Mouse (Mus musculus) frontal cortex, postnatal 25 days (tissue): ENCODE measurements around the gene Slc8a1.

Experiments
- DNase-seq, 2 experiments: peaks; one replicate each; pipeline ENCODE4 v3.0.0; 2022; ENCODE audit warnings: low spot score in 2 of 2

Gene Slc8a1

GRCm38 (mm10) chr17:81419802-81420459 lies 318.2 kb downstream of the Slc8a1 start:
- DNase-seq, result no peak

- no peak for DNase-seq
Measured at GRCm38 (mm10) chr17:81416361-81417114, 321.6 kb downstream of the Slc8a1 start.

- no peak for DNase-seq
Measured at GRCm38 (mm10) chr17:81412736-81413135, 325.4 kb downstream of the Slc8a1 start.

GRCm38 (mm10) chr17:81404225-81404624 lies 334.0 kb downstream of the Slc8a1 start:
- no peak for DNase-seq

GRCm38 (mm10) chr17:81403121-81403520 lies 335.1 kb downstream of the Slc8a1 start:
- no peak for DNase-seq

GRCm38 (mm10) chr17:81402636-81403035 lies 335.5 kb downstream of the Slc8a1 start:
- DNase-seq, result no peak

GRCm38 (mm10) chr17:81400377-81400776 lies 337.8 kb downstream of the Slc8a1 start:
- DNase-seq, result no peak

GRCm38 (mm10) chr17:81397434-81397833 lies 340.7 kb downstream of the Slc8a1 start:
- DNase-seq, result no peak

- DNase-seq, result no peak
Measured at GRCm38 (mm10) chr17:81394124-81394523, 344.1 kb downstream of the Slc8a1 start.

GRCm38 (mm10) chr17:81393040-81393439 lies 345.1 kb downstream of the Slc8a1 start:
- no peak for DNase-seq

- no peak for DNase-seq
Measured at GRCm38 (mm10) chr17:81391478-81391877, 346.7 kb downstream of the Slc8a1 start.

- DNase-seq, result no peak
Measured at GRCm38 (mm10) chr17:81390790-81391189, 347.4 kb downstream of the Slc8a1 start.

- DNase-seq, result no peak
Measured at GRCm38 (mm10) chr17:81386118-81386517, 352.1 kb downstream of the Slc8a1 start.

GRCm38 (mm10) chr17:81385476-81385875 lies 352.7 kb downstream of the Slc8a1 start:
- no peak for DNase-seq

- no peak for DNase-seq
Measured at GRCm38 (mm10) chr17:81383461-81383860, 354.7 kb downstream of the Slc8a1 start.

GRCm38 (mm10) chr17:81378436-81378835 lies 359.7 kb downstream of the Slc8a1 start:
- no peak for DNase-seq

- DNase-seq, result no peak
Measured at GRCm38 (mm10) chr17:81377757-81378299, 360.3 kb downstream of the Slc8a1 start.

GRCm38 (mm10) chr17:81377195-81377594 lies 361.0 kb downstream of the Slc8a1 start:
- DNase-seq, result no peak

GRCm38 (mm10) chr17:81375901-81376300 lies 362.3 kb downstream of the Slc8a1 start:
- no peak for DNase-seq

GRCm38 (mm10) chr17:81369036-81369435 lies 369.1 kb downstream of the Slc8a1 start:
- DNase-seq, result no peak

- no peak for DNase-seq
Measured at GRCm38 (mm10) chr17:81368503-81368902, 369.7 kb downstream of the Slc8a1 start.

GRCm38 (mm10) chr17:81363368-81363767 lies 374.8 kb downstream of the Slc8a1 start:
- no peak for DNase-seq

- DNase-seq, result no peak
Measured at GRCm38 (mm10) chr17:81360571-81360970, 377.6 kb downstream of the Slc8a1 start.
